Mouse (Mus musculus) spleen, postnatal 4 days (tissue): ENCODE measurements around the gene C130032M10Rik.

Experiments used
- DNase-seq, 2 experiments: peaks; one replicate each; pipeline ENCODE4 v3.0.0; 2022; ENCODE audit warnings: low spot score in 2 of 2

Gene C130032M10Rik

DNA sequence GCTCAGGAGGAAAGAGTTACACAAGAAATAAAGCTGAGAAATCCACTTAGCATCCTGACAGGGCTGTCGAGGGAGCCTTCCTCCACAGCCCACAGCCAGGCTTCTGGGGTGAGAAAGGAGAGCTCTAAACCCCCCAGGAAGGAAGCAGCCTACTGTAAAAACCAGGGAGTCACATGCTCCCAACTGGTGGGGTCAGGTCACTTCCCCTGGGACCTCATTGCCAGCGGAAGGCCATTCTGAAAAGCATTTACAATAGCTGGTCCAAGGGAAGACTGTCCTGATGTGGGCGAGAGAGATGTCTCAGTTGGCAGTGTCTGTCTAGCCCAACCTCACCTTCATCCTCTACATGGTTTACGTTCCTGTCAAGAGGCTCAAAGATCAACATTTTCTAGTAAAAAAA, 33.0 kb downstream of the C130032M10Rik start:
- DNase-seq, result no peak

DNA sequence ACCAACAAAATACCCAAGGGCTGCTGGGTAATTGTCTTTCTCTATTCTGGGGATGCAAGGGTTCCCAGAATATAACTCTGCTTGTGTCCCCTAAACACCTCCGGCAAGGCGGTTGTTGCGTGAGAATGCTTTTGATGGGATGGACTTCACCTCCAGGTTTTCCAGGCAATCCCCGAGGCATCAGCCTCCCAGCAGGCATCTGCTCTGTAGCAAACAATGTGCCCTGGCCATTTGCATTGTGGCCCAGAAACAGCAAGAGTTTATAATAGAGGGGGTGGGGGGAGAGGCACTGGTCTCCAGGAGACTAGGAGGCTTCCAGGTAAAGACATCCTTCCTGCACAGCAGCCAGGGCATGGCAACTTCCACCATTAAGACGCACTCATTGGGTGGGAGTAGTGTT, 33.6 kb downstream of the C130032M10Rik start:
- DNase-seq, result no peak

DNA sequence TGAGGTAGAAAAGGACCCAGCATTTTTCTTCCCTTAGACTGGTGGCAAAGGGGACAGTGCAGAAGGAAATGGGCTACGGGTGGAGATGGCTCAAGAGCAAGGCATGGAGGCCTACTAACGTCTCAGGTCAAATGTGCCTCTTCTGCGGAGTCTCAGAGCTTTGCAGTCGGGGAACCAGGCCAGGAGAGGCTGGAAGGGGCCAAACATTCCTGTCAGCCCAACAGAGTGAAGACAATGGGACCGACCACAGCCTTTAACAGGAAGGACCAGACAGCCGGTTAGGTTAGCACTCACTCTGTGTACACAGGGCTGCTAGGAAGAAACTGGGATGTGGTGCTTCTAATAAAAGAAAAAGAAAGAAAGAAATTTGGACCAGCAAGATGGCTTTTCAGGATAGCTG, 34.5 kb downstream of the C130032M10Rik start:
- DNase-seq, result no peak

DNA sequence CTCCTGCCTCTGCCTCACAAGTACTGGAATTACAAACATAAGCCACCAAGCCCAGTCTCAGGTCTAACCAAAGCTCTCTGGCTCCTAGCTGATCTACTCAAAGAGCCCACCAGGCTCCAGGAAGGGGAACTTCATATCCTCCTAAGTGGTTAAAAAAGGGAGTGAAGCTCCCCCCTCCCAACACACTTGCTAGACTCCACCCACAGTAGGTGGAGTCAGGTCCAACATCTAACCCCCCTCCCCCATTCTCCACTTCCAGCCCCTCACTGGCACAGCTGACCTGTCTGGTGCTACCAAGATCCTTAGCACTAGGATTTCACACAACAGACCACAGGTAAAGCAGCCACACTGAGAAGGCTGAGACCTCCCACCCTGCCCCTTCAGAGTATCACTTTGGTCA, 38.3 kb downstream of the C130032M10Rik start:
- DNase-seq, result no peak

DNA sequence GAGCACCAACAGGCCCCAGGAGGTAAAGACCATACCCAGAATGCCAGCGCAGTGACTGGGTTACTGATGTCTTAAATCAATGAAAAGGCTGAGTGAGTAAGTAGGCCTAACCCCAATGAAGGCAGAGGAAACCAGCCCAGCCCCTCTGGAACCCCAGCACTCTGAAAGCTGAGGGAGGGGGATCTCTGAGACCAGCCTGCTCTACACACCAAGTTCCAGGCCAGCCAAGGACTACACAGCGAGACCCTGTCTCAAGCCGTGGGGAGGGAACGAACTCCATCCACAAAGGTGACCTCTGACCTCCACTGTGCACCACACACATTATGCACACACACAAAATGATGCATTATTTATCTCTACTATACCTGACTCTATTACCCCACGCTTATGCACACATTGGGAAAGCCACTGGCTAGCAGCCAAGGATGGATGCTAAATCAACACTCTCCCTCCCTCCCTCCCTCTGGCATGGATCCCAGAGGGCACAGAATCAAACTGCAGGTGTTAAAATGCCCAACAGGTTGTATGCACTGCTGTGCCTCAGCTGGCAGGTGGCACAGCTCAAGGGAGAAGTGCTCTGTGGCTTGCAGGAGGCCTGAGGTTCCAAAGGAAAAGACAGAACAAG, 39.0 kb downstream of the C130032M10Rik start:
- no peak for DNase-seq

DNA sequence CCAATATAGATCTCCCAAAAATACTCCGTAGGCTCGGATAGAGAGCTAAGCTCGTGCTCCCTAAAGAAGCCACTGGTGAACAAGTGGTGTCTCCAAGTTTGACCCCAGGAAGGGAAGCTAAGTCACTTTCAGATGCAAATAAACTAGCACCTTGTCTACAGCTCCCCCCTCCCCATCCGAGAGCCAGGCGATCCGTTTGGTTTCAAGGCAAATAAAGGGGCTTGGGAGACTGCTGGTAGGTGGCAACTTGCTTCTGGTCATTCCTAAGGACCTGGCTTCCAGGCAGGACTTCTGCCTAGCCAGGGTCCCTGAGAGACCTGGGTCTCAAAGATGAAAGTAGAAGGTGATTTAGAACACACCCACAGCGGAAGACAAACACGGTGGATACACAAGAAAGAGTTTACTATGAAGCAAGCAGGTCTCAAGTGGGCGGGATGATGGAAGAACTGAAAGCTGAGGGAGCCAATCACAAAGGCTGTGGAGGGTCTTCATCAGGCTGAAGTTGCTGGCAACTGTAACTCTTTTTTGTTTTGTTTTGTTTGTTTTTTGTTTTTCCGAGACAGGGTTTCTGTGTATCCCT, 40.9 kb downstream of the C130032M10Rik start:
- DNase-seq, result no peak

GRCm38 (mm10) chr9:114557086-114557485, 41.6 kb downstream of the C130032M10Rik start:
- no peak for DNase-seq

GRCm38 (mm10) chr9:114560141-114560540, 44.6 kb downstream of the C130032M10Rik start:
- DNase-seq, result no peak

DNA sequence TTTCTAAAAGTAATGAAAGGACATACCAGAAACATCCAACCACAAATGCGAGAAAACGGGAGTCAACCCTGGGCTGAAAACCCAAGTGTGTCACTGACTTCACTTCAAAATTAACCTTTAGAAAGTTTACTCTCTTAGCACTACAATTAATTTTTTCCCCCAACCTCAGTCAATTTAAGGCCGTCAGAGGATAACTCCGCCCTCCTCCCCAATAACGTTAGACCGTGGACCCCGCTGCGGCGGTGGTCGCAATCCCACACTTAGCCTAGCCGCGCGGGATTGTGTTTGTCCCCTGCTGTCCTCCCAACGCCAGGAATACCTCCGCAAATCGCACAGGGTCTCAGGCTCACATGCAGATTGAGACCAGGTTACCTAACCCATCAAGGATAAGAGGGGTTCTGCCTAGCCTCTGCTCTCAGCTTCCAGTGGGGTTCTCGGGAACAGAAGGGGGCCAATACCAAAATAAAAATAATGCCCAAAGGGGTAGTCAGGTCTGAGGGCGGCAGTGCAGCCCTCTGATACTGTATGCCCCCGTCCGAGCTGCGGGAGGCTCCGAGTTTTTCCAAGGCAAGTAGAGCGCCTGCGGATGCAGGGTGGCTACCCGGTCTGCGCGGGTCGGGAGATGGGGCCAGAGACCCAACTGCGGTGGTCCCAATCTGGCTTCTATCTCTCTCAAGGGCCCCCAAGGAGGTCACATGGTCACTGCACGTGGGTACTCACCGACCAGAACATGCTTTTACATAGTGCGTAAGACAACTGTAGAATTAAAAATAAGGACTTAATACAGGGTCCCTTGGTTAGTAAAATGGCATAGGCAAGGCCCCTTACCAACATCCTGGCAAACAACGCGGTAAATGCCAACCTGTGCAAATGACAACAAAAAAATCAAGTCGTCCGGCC, 45.5 kb downstream of the C130032M10Rik start:
- DNase-seq, result no peak

- no peak for DNase-seq
These were observed 46.1 kb downstream of the C130032M10Rik start for GRCm38 (mm10) chr9:114561671-114561971.

DNA sequence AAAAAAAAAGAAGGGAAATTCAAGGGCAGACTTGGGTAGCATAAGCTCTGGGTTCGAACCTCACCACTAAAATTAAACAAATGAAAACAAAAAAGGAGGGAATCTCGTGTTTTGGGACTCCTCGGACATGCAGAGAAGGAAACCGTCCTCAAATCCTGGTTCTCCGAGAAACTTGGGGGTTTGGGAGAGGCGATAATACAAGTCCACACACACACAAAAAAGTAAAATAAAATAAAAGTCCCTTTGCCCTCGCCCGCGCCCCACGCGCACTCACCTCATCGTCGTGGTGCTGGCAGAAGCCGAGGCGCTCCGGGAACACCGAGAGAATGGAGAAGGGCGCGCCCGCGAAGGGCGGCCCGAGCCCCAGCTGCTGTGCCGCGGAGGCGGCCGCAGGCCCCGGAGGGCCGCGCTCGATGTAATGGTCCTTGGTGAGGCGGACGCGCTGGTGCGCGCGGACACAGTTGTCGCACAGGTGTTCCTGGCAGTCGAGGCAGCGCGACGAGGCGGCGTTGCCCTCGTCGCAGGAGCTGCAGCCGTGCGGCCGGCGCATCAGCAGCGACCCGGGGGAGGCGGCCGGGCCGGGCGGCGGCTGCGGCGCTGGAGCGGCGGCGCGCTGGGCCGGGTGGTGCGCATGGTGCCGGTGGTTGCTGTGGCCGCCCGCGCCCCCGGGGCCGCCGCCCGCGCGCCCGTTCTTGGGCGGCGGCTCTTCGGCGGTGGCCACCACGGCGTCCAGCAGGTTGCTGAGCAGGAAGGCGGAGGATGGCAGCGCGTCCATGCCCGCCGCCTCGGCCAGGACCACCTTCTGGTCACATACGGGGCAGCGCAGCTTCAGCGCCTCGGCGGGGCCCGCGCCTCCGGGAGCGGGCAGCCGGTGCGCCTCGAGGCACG, 46.8 kb downstream of the C130032M10Rik start:
- DNase-seq, result no peak

DNA sequence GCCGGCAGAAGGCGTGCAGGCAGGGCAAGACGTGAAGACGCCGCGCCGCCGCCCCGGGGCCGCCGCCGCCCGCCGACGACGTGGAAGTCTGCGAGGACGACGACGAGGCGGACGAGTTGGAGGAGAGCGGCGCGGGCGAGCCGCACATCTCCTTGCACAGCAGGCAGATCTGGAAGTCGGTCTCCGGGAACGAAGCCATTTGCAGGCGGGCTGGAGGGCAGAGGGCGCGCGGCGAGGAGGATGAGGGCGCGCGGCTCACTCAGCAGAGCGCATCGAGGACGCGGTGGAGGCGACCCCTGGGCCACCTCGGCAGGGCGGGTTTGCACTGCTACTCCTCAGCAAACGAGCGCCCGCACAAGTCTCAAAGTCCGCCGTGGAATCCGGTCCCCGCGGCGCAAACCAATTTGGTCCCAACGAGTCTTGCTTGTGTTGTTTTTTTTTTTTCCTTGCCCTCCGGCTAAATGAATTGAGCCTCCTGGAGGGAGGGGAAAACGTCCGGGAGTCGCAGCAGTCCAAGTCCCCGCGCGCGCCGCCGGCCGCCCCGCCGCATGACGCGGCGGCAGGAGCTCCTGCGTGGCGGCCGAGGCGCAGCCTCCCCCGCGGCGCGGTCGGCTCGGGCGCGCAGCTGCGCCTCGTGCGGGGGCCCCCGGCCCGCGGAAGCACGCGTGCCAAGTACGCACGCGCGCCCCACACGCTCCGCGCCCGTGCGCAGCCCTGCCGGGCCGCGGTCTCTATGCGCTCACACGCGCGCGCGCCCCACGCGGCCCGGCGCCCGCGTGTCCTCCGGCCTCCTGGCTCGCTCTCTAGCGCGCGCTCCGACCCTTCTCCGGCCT, 47.6 kb downstream of the C130032M10Rik start:
- DNase-seq, result peak in 1 of 2 experiments; percentile 15

DNA sequence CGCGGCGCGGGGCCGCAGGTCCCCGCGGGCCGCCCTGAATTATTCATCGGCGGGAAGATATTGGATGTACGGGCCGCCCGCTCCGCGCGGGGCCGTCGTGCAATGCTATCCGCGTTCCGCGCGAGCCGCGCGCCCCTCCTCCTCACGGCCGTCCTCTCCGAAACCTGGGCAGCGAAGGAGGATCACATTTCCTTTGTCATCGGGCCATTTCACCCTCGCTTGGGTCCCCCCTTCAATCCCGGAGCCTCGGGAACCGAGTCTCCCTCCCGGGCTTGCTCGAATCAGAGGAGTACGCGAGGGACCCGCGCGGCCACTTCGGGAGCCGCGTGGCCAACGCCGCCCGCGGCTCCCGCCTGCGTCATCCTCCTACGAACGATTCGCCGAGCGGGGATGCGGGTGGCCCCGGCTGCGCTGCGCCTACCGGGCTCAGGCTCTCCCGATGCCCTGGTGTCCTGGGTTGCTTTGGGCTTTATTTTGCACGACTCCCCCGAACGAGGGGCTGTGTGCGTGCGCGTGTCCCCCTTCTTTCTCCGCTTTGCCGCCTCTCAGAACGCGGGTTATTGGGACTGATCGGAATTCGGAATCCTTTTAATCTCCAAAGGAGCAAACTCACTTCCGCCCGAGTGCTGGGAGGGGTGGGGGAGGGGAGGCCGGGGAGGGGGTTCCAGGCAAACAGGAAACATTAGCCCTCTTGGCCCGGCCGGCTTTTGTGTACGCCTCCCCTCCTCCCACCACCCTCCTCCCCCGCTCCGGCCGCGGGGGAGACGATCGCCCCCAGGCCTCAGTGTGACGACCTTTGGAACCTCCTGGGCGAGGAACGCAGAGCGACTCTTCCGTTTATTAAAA, 48.5 kb downstream of the C130032M10Rik start, which contains the start of gene Trim71:
Trim71 (minus strand) TSS at position 609 of the 846 bp plus-strand sequence.
- no peak for DNase-seq

- DNase-seq, result no peak
These were observed 49.2 kb downstream of the C130032M10Rik start for GRCm38 (mm10) chr9:114564667-114565066.
